Mouse (Mus musculus) layer of hippocampus, postnatal 25 days (tissue): ENCODE measurements around the gene Tiprl. TPM values are rescaled to one million over a fixed set of nuclear protein-coding genes. Genes with fewer than 3 reads are reported as not detected.

Experiments
- DNase-seq, 2 experiments: peaks; one replicate each; pipeline ENCODE4 v3.0.0; 2022; ENCODE audit warnings: mixed read lengths in 2 of 2, low spot score in 1 of 2; ENCODE audit errors: extremely low spot score in 1 of 2
- total RNA-seq, 2 experiments: library from RNA; stranded (reverse); gene quantifications; 2 replicates each; pipeline ENCODE4 v1.2.3; 2021

Gene Tiprl
- total RNA-seq, 2 experiments from 2014 or later, result 62.1 to 65.4 TPM

- no peak for DNase-seq
These were observed 33.2 kb downstream of the Tiprl start for GRCm38 (mm10) chr1:165203488-165204035.

GRCm38 (mm10) chr1:165201445-165202012 lies 35.3 kb downstream of the Tiprl start:
- no peak for DNase-seq

GRCm38 (mm10) chr1:165200748-165201147 lies 36.0 kb downstream of the Tiprl start:
- no peak for DNase-seq

- DNase-seq, result no peak
These were observed 37.2 kb downstream of the Tiprl start for GRCm38 (mm10) chr1:165199639-165200038.

- DNase-seq, result no peak
These were observed 37.8 kb downstream of the Tiprl start for GRCm38 (mm10) chr1:165198951-165199350.

- no peak for DNase-seq
These were observed 38.9 kb downstream of the Tiprl start for GRCm38 (mm10) chr1:165197875-165198274.

GRCm38 (mm10) chr1:165195396-165195960 lies 41.3 kb downstream of the Tiprl start:
- DNase-seq, result no peak

- no peak for DNase-seq
These were observed 42.2 kb downstream of the Tiprl start for GRCm38 (mm10) chr1:165194662-165195013.

GRCm38 (mm10) chr1:165193880-165194661 lies 42.7 kb downstream of the Tiprl start, which contains the start of gene Sft2d2:
TSS of gene Sft2d2 (minus strand) at chr1:165194438.
- peak; percentile 43 to 67 for DNase-seq

GRCm38 (mm10) chr1:165193426-165193825 lies 43.4 kb downstream of the Tiprl start:
- no peak for DNase-seq

GRCm38 (mm10) chr1:165192714-165193264 lies 44.0 kb downstream of the Tiprl start:
- no peak for DNase-seq

- no peak for DNase-seq
These were observed 44.7 kb downstream of the Tiprl start for GRCm38 (mm10) chr1:165192102-165192501.

- no peak for DNase-seq
These were observed 45.2 kb downstream of the Tiprl start for GRCm38 (mm10) chr1:165191611-165192010.

- DNase-seq, result no peak
These were observed 46.1 kb downstream of the Tiprl start for GRCm38 (mm10) chr1:165190571-165191273.

GRCm38 (mm10) chr1:165190068-165190467 lies 46.7 kb downstream of the Tiprl start:
- DNase-seq, result no peak

- no peak for DNase-seq
These were observed 47.8 kb downstream of the Tiprl start for GRCm38 (mm10) chr1:165188806-165189580.

- no peak for DNase-seq
These were observed 49.4 kb downstream of the Tiprl start for GRCm38 (mm10) chr1:165187357-165187756.

GRCm38 (mm10) chr1:165186491-165186890 lies 50.3 kb downstream of the Tiprl start:
- DNase-seq, result no peak

GRCm38 (mm10) chr1:165185116-165185515 lies 51.7 kb downstream of the Tiprl start:
- DNase-seq, result no peak

GRCm38 (mm10) chr1:165184178-165184577 lies 52.6 kb downstream of the Tiprl start:
- DNase-seq, result no peak
